Mouse (Mus musculus): ENCODE data around the gene Egln1.

DNA sequence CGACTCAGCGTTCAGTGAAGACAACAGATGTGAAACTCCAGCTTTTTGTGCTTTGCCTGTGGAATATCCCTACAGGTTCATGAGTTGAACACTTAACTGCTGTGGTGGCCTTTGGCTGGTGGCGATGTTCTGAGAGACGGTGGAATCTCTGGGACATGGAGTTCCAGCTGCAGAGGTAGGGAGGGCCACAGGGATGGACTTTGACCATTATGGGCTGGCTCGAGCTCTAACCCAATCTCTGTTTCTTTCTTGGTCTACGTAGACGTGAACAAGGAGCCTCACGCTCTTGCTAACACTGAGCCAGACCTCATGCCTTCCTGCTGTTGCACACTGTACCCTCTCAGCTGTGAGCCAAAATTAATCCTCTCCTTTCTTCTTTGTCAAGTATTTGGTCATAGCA lies 15.8 kb upstream of the Egln1 start:
- TF ChIP-seq CTCF (IDR thresholded peaks at IDR 0.05; ENCODE audit: low read depth) (no peak), EP300 (IDR thresholded peaks at IDR 0.05; ENCODE audit: low read depth) (no peak)

All from liver, postnatal 0 days (tissue).